8 mouse cellular contexts compared by ENCODE assay signal in the genomic region with DNA sequence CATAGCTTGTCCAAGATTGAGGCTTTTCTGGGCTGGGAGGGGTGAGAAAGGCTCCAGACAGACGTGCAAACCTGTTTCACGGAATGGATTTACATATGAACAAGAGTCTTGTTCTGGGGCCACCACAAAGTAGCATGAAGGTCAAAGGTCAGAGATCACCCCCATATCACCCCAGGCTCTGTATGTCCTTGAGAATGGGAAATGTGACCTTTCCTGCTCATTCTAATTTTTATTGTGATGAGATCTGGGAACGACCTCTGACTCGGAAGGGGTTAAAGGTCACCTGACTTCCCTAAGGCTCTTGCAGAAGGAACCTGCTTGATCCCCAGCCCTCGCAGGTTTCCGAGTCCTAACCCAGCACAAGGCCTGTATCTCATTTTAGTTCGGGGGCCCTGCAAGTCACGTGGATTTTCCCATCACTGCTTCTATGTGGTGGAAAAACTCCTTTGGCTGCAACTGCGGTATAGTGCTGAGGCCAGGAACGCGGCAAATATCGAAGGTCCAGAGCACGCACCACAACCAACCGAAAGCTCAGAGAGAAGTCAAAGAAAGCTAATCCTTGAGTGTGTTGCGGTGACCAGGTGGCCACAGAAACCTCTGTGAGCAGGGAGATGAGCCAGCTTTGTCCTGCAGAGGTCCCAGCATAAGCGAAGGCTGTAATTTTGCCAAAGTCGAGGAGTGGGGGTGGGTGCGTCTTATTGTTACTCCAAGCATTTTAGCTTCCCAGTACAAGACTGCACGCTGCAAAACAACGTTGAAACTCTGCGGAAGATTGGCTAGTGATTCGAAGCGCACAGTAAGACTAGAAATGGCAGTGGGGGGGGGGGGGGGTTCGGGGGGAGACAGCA.
DNase-seq lines count a peak whose midpoint lies in the region; ATAC-seq lines count a peak whose summit lies in the region.

No protein-coding gene starts in this region.

- H3K9ac ChIP-seq in lung, embryonic 15.5 days, result no peak overlapping the region
- peak overlapping the region; percentile 55 for H3K9ac ChIP-seq in hindbrain, embryonic 14.5 days
- H3K9ac ChIP-seq in neural tube, embryonic 13.5 days, result peak overlapping the region; percentile 64

- peaks cover 10% of the 10 kb centered on the region for H3K4me1 ChIP-seq in lung, embryonic 15.5 days
- H3K4me1 ChIP-seq in hindbrain, embryonic 14.5 days (replicated peaks; ENCODE audit: control insufficient read depth, insufficient read depth, low read length), result peaks cover 20% of the 10 kb centered on the region
- peaks cover 30% of the 10 kb centered on the region for H3K4me1 ChIP-seq in neural tube, embryonic 13.5 days (replicated peaks)

- no peaks in the 10 kb centered on the region for H3K9me3 ChIP-seq in lung, embryonic 15.5 days
- H3K9me3 ChIP-seq in hindbrain, embryonic 14.5 days (ENCODE audit: control insufficient read depth, low read length), result no peaks in the 10 kb centered on the region
- H3K9me3 ChIP-seq in neural tube, embryonic 13.5 days, result no peaks in the 10 kb centered on the region

- ATAC-seq in lung, embryonic 15.5 days (ENCODE audit: borderline replicate concordance, extremely low read depth, low FRiP score, low TSS enrichment), result peak; percentile 50; the same call in 1 of the 2 replicates
- ATAC-seq in hindbrain, embryonic 14.5 days (ENCODE audit: low FRiP score), result peak; percentile 51
- ATAC-seq in neural tube, embryonic 13.5 days (ENCODE audit: low read depth), result peak; percentile 7; the same call in 1 of the 2 replicates
- no peak for ATAC-seq in monocyte, adult 5-6 weeks (replicated peaks; ENCODE audit: insufficient number of reproducible peaks, low FRiP score, low TSS enrichment, poor library complexity, severe bottlenecking)

- WGBS in lung, embryonic 15.5 days, result 47% methylated on average over 24 of the region's 24 CpGs
- 15% methylated on average over 24 of the region's 24 CpGs for WGBS in hindbrain, embryonic 14.5 days
- WGBS in neural tube, embryonic 13.5 days, result 25% methylated on average over 24 of the region's 24 CpGs

- H3K4me3 ChIP-seq in lung, embryonic 15.5 days, result peak overlapping the region; percentile 27; the same call in 1 of the 2 replicates
- peak overlapping the region; percentile 24 for H3K4me3 ChIP-seq in hindbrain, embryonic 14.5 days (replicated peaks; ENCODE audit: low read length)
- peak overlapping the region; percentile 35 for H3K4me3 ChIP-seq in neural tube, embryonic 13.5 days

- no peak overlapping the region for H3K27ac ChIP-seq in lung, embryonic 15.5 days
- peak overlapping the region; percentile 77 for H3K27ac ChIP-seq in hindbrain, embryonic 14.5 days
- H3K27ac ChIP-seq in neural tube, embryonic 13.5 days (replicated peaks), result peak overlapping the region; percentile 90

- H3K36me3 ChIP-seq in lung, embryonic 15.5 days, result no peaks in the 10 kb centered on the region
- no peaks in the 10 kb centered on the region for H3K36me3 ChIP-seq in hindbrain, embryonic 14.5 days (replicated peaks; ENCODE audit: control insufficient read depth, insufficient read depth)
- no peaks in the 10 kb centered on the region for H3K36me3 ChIP-seq in neural tube, embryonic 13.5 days

- H3K4me2 ChIP-seq in lung, embryonic 15.5 days, result peak overlapping the region; percentile 47
- peak overlapping the region; percentile 46 for H3K4me2 ChIP-seq in hindbrain, embryonic 14.5 days (replicated peaks)
- peak overlapping the region; percentile 59 for H3K4me2 ChIP-seq in neural tube, embryonic 13.5 days

- no peak for DNase-seq in lung, postnatal 4 days
- DNase-seq in embryo, embryonic 9.5 days (ENCODE audit: extremely low spot score), result peak; percentile 58
- DNase-seq in hindbrain, embryonic 14.5 days (ENCODE audit: low spot score), result peak; percentile 56
- DNase-seq in ovary, postnatal 14 days (ENCODE audit: low spot score), result no peak
- DNase-seq in adipocyte (ENCODE audit: low spot score), result no peak

- H3K27me3 ChIP-seq in lung, embryonic 15.5 days, result no peaks in the 10 kb centered on the region
- no peaks in the 10 kb centered on the region for H3K27me3 ChIP-seq in hindbrain, embryonic 14.5 days (ENCODE audit: control insufficient read depth, insufficient read depth, low read length)
- H3K27me3 ChIP-seq in neural tube, embryonic 13.5 days, result no peaks in the 10 kb centered on the region

Comparison
In these comparisons a context has a peak if more than half of its experiments do, and no peak if none do; other contexts are left out.
1. DNase-seq: peak in embryo, embryonic 9.5 days (single experiment) and hindbrain, embryonic 14.5 days (single experiment); none in lung, postnatal 4 days (0 of 2), ovary, postnatal 14 days (single experiment) and adipocyte (single experiment).
2. Peak in every context shown above with its lines, with median percentiles within 50 percentile points of each other: H3K4me2 ChIP-seq and H3K4me3 ChIP-seq.